ENCODE assay signal across 26 mouse cellular contexts in genomic region chr5:74470819-74471218, GRCm38 (mm10).
DNase-seq lines count a peak whose midpoint lies in the region; ATAC-seq and TF ChIP-seq lines count a peak whose summit lies in the region.
"Had no signal": no experiment of that assay in that cellular context is flagged by ENCODE, and none has a peak within 500 bp of the region (broad histone marks: within the 10 kb centered on the region; RNA-seq: fewer than 3 reads in every experiment).

No protein-coding gene starts in this region.

- H3K9ac ChIP-seq in midbrain, embryonic 15.5 days, result no peak overlapping the region
- H3K9ac ChIP-seq: embryonic facial prominence, embryonic 15.5 days; heart, embryonic 15.5 days; hindbrain, embryonic 14.5 days; liver, postnatal 0 days; midbrain, embryonic 13.5 days had no signal

- TF ChIP-seq POLR2A in cerebellum, adult 2 months (IDR thresholded peaks at IDR 0.05; ENCODE audit: borderline replicate concordance, insufficient read depth, low read length), result no peak

- H3K36me3 ChIP-seq in midbrain, embryonic 15.5 days (replicated peaks), result no peaks in the 10 kb centered on the region
- H3K36me3 ChIP-seq: embryonic facial prominence, embryonic 15.5 days; heart, embryonic 15.5 days; midbrain, embryonic 13.5 days had no signal

- 90% methylated on average over 3 of the region's 3 CpGs for WGBS in midbrain, embryonic 15.5 days
- 96% methylated on average over 3 of the region's 3 CpGs for WGBS in cerebellum, adult 2 months

- intact Hi-C loops in gastrocnemius, adult 2 months (cut with DNase I), result no loop called here
- intact Hi-C loops in gastrocnemius, postnatal 14 days (cut with DNase I; ENCODE audit: low total_unique reads), result no loop called here

- H3K4me1 ChIP-seq in midbrain, embryonic 15.5 days, result no peaks in the 10 kb centered on the region
- H3K4me1 ChIP-seq in cerebellum, adult 2 months (ENCODE audit: control insufficient read depth, insufficient read depth, low read length), result no peaks in the 10 kb centered on the region
- H3K4me1 ChIP-seq: heart, embryonic 15.5 days; midbrain, embryonic 13.5 days had no signal

- no peaks in the 10 kb centered on the region for H3K27me3 ChIP-seq in midbrain, embryonic 15.5 days (replicated peaks)
- H3K27me3 ChIP-seq in cerebellum, adult 2 months (ENCODE audit: control insufficient read depth, insufficient read depth, low read length), result no peaks in the 10 kb centered on the region
- H3K27me3 ChIP-seq: embryonic facial prominence, embryonic 15.5 days; heart, embryonic 15.5 days; megakaryocyte, embryonic 14.5 days; midbrain, embryonic 13.5 days had no signal

- DNase-seq in gastrocnemius, adult 2 months, result peak; percentile 47
- DNase-seq in gastrocnemius, postnatal 10 days, result no peak
- DNase-seq in 3T3-L1 (ENCODE audit: low read depth, low spot score) (peak; percentile 54), A20 (ENCODE audit: low read depth, low spot score) (peak; percentile 30)
- no peak for DNase-seq in cerebellum, adult 2 months
- no peak for DNase-seq in gastrocnemius, postnatal 14 days
- DNase-seq: cerebellum, adult 8-10 months; gastrocnemius, postnatal 36 days; heart, postnatal 36 days; layer of hippocampus, adult 9-11 months; liver; liver, postnatal 0 days; right cerebral cortex, postnatal 14 days; spleen, adult 18-20 months had no signal

- no peak overlapping the region for H3K27ac ChIP-seq in gastrocnemius, adult 2 months
- H3K27ac ChIP-seq in midbrain, embryonic 15.5 days, result no peak overlapping the region
- no peak overlapping the region for H3K27ac ChIP-seq in cerebellum, adult 2 months (ENCODE audit: insufficient read depth, low read length)
- H3K27ac ChIP-seq: embryonic facial prominence, embryonic 15.5 days; heart, embryonic 15.5 days; hindbrain, embryonic 14.5 days; kidney, postnatal 0 days; left cerebral cortex, adult 2 months; midbrain, embryonic 13.5 days had no signal

- H3K4me3 ChIP-seq in gastrocnemius, adult 2 months, result no peak overlapping the region
- no peak overlapping the region for H3K4me3 ChIP-seq in midbrain, embryonic 15.5 days
- no peak overlapping the region for H3K4me3 ChIP-seq in cerebellum, adult 2 months (replicated peaks; ENCODE audit: insufficient read depth, low read depth, low read length)
- H3K4me3 ChIP-seq: embryonic facial prominence, embryonic 15.5 days; heart, embryonic 15.5 days; left cerebral cortex, adult 2 months; megakaryocyte, embryonic 14.5 days; midbrain, embryonic 13.5 days had no signal

- TF ChIP-seq CTCF in gastrocnemius, adult 2 months (IDR thresholded peaks at IDR 0.05), result no peak
- TF ChIP-seq CTCF in cerebellum, adult 2 months (IDR thresholded peaks at IDR 0.05; ENCODE audit: borderline replicate concordance, insufficient read depth, low read depth, low read length), result no peak

- peak; percentile 63 for ATAC-seq in granulocyte monocyte progenitor cell, adult 5-6 weeks (replicated peaks; ENCODE audit: poor library complexity, severe bottlenecking)
- ATAC-seq in midbrain, embryonic 15.5 days (replicated peaks), result no peak
- ATAC-seq: forebrain, embryonic 14.5 days; inflammation-experienced regulatory T-cells, adult 6 months; liver, postnatal 0 days; lung, postnatal 0 days; midbrain, embryonic 13.5 days had no signal

- H3K4me2 ChIP-seq in midbrain, embryonic 15.5 days, result no peak overlapping the region
- H3K4me2 ChIP-seq: embryonic facial prominence, embryonic 15.5 days; heart, embryonic 15.5 days; hindbrain, embryonic 14.5 days; midbrain, embryonic 13.5 days had no signal

- H3K9me3 ChIP-seq in midbrain, embryonic 15.5 days, result no peaks in the 10 kb centered on the region
- H3K9me3 ChIP-seq: embryonic facial prominence, embryonic 15.5 days; heart, embryonic 15.5 days; megakaryocyte, embryonic 14.5 days; midbrain, embryonic 13.5 days had no signal

Comparison
In these comparisons a context has a peak if more than half of its experiments do, and no peak if none do; other contexts are left out.
1. DNase-seq: peak in gastrocnemius, adult 2 months (single experiment), 3T3-L1 (single experiment) and A20 (single experiment); none in gastrocnemius, postnatal 10 days (single experiment), cerebellum, adult 2 months (0 of 2) and gastrocnemius, postnatal 14 days (single experiment).